Mouse (Mus musculus) gastrocnemius, adult 18-20 months (tissue): ENCODE measurements around the gene Pitpnc1. TPM values are rescaled to one million over a fixed set of nuclear protein-coding genes. Genes with fewer than 3 reads are reported as not detected.
A peak's percentile ranks its signal among the peaks of the same experiment; 100 is the strongest.

Experiments
- DNase-seq: peaks from one replicate; pipeline ENCODE4 v3.0.0; 2021; ENCODE audit warnings: low spot score
- total RNA-seq, 2 experiments: library from RNA; stranded (reverse); gene quantifications; 2 replicates each; pipeline ENCODE4 v1.2.3; 2021

The Pitpnc1 gene
- total RNA-seq, 2 experiments from 2014 or later, result 73.8 to 93.7 TPM

GRCm38 (mm10) chr11:107332905-107333304 lies 137.6 kb downstream of the Pitpnc1 start:
- no peak for DNase-seq

- DNase-seq, result no peak
These were observed 138.2 kb downstream of the Pitpnc1 start for GRCm38 (mm10) chr11:107332332-107332731.

GRCm38 (mm10) chr11:107331425-107331824 lies 139.1 kb downstream of the Pitpnc1 start:
- DNase-seq, result no peak

- DNase-seq, result peak; percentile 57
These were observed 143.2 kb downstream of the Pitpnc1 start for GRCm38 (mm10) chr11:107327326-107327725.

- DNase-seq, result peak; percentile 24
These were observed 144.5 kb downstream of the Pitpnc1 start for GRCm38 (mm10) chr11:107325739-107326725.

- DNase-seq, result no peak
These were observed 145.3 kb downstream of the Pitpnc1 start for GRCm38 (mm10) chr11:107325226-107325625.

- DNase-seq, result peak; percentile 59
These were observed 147.3 kb downstream of the Pitpnc1 start for GRCm38 (mm10) chr11:107323173-107323572.

GRCm38 (mm10) chr11:107322226-107322625 lies 148.3 kb downstream of the Pitpnc1 start:
- DNase-seq, result no peak

- no peak for DNase-seq
These were observed 148.7 kb downstream of the Pitpnc1 start for GRCm38 (mm10) chr11:107321819-107322218.

- DNase-seq, result no peak
These were observed 150.6 kb downstream of the Pitpnc1 start for GRCm38 (mm10) chr11:107319861-107320260.

GRCm38 (mm10) chr11:107317653-107318281 lies 152.7 kb downstream of the Pitpnc1 start:
- no peak for DNase-seq

GRCm38 (mm10) chr11:107315475-107315874 lies 155.0 kb downstream of the Pitpnc1 start:
- no peak for DNase-seq

GRCm38 (mm10) chr11:107310338-107311121 lies 160.0 kb downstream of the Pitpnc1 start:
- no peak for DNase-seq

GRCm38 (mm10) chr11:107306170-107306569 lies 164.3 kb downstream of the Pitpnc1 start:
- no peak for DNase-seq

GRCm38 (mm10) chr11:107302141-107302540 lies 168.4 kb downstream of the Pitpnc1 start:
- no peak for DNase-seq

- DNase-seq, result no peak
These were observed 170.3 kb downstream of the Pitpnc1 start for GRCm38 (mm10) chr11:107300235-107300634.

GRCm38 (mm10) chr11:107299511-107300120 lies 170.9 kb downstream of the Pitpnc1 start:
- DNase-seq, result no peak

GRCm38 (mm10) chr11:107296176-107296575 lies 174.3 kb downstream of the Pitpnc1 start:
- no peak for DNase-seq

- no peak for DNase-seq
These were observed 178.5 kb downstream of the Pitpnc1 start for GRCm38 (mm10) chr11:107292036-107292435.

GRCm38 (mm10) chr11:107288186-107288563 lies 182.3 kb downstream of the Pitpnc1 start:
- no peak for DNase-seq
